Mouse (Mus musculus) adrenal gland, postnatal 10 days (tissue): ENCODE measurements at regions not wholly inside any gene's neighbourhood (a gene's known extent, or its start where the extent isn't known, plus 50 kb on each side); places are given as distances from the start of the nearest gene placed in this dataset.

Experiments used
- DNase-seq: peaks from one replicate; pipeline ENCODE4 v3.0.0; 2021; ENCODE audit warnings: mixed read lengths

GRCm38 (mm10) chr6:127252000-127252721, 100.2 kb upstream of the Ccnd2 start:
- peak; percentile 58 for DNase-seq

- no peak for DNase-seq
Measured at GRCm38 (mm10) chr6:127253935-127254334, 101.9 kb upstream of the Ccnd2 start.

- DNase-seq, result no peak
Measured at GRCm38 (mm10) chr6:127263903-127264680, 112.1 kb upstream of the Ccnd2 start.

- DNase-seq, result no peak
Measured at GRCm38 (mm10) chr6:127265063-127265775, 113.2 kb upstream of the Ccnd2 start.

GRCm38 (mm10) chr6:127265901-127266812, 114.2 kb upstream of the Ccnd2 start:
- peak; percentile 85 for DNase-seq

GRCm38 (mm10) chr6:127266813-127267165, 114.8 kb upstream of the Ccnd2 start:
- peak; percentile 20 for DNase-seq

GRCm38 (mm10) chr6:127269021-127269420, 117.0 kb upstream of the Ccnd2 start:
- no peak for DNase-seq

- no peak for DNase-seq
Measured at GRCm38 (mm10) chr6:127269525-127270044, 117.6 kb upstream of the Ccnd2 start.

- DNase-seq, result no peak
Measured at GRCm38 (mm10) chr6:127270774-127271173, 118.8 kb upstream of the Ccnd2 start.

GRCm38 (mm10) chr6:127271418-127271817, 119.4 kb upstream of the Ccnd2 start:
- no peak for DNase-seq

- no peak for DNase-seq
Measured at GRCm38 (mm10) chr6:127272630-127273029, 120.6 kb upstream of the Ccnd2 start.

GRCm38 (mm10) chr6:127274732-127275429, 122.9 kb upstream of the Ccnd2 start:
- no peak for DNase-seq

GRCm38 (mm10) chr6:127275430-127275784, 123.4 kb upstream of the Ccnd2 start:
- no peak for DNase-seq

GRCm38 (mm10) chr6:127276362-127276761, 124.4 kb upstream of the Ccnd2 start:
- no peak for DNase-seq

GRCm38 (mm10) chr6:127278402-127278801, 126.4 kb upstream of the Ccnd2 start:
- no peak for DNase-seq

- no peak for DNase-seq
Measured at GRCm38 (mm10) chr6:127284226-127284625, 132.2 kb upstream of the Ccnd2 start.

GRCm38 (mm10) chr6:127286681-127287476, 134.9 kb upstream of the Ccnd2 start:
- DNase-seq, result no peak

- DNase-seq, result no peak
Measured at GRCm38 (mm10) chr6:127288946-127289345, 137.0 kb upstream of the Ccnd2 start.

- no peak for DNase-seq
Measured at GRCm38 (mm10) chr6:127291937-127292336, 139.9 kb upstream of the Ccnd2 start.

- DNase-seq, result no peak
Measured at GRCm38 (mm10) chr6:127293829-127294228, 141.8 kb upstream of the Ccnd2 start.
